In genomic region chr13:60736421-60737105, GRCm38 (mm10) we compare ENCODE assay signal across 14 mouse cellular contexts. TPM values are rescaled to one million over a fixed set of nuclear protein-coding genes. Genes with fewer than 3 reads are reported as not detected.
A peak's percentile ranks its signal among the peaks of the same experiment; 100 is the strongest.
DNase-seq lines count a peak whose midpoint lies in the region; ATAC-seq and TF ChIP-seq lines count a peak whose summit lies in the region.
"Had no signal": no experiment of that assay in that cellular context is flagged by ENCODE, and none has a peak within 500 bp of the region (broad histone marks: within the 10 kb centered on the region; RNA-seq: fewer than 3 reads in every experiment).

No protein-coding gene starts in this region.

- WGBS in kidney, postnatal 0 days: 55% methylated on average over 13 of the region's 13 CpGs
- WGBS in lung, adult 2 months: 58% methylated on average over 13 of the region's 13 CpGs

- peak overlapping the region; percentile 76 for H3K27ac ChIP-seq in kidney, postnatal 0 days
- H3K27ac ChIP-seq: forebrain, embryonic 12.5 days had no signal

- no peak for TF ChIP-seq POLR2A in lung, adult 2 months (IDR thresholded peaks at IDR 0.05; ENCODE audit: borderline replicate concordance, extremely low read depth, low read depth, low read length)

- peaks cover 9% of the 10 kb centered on the region; the same call in 1 of the 2 replicates for H3K36me3 ChIP-seq in kidney, postnatal 0 days (ENCODE audit: insufficient read depth, low read length)

- no peak overlapping the region for H3K9ac ChIP-seq in kidney, postnatal 0 days (ENCODE audit: low read depth, low read length)
- H3K9ac ChIP-seq: forebrain, embryonic 12.5 days had no signal

- no peak overlapping the region for H3K4me3 ChIP-seq in kidney, postnatal 0 days (replicated peaks; ENCODE audit: low read depth, low read length)
- no peak overlapping the region for H3K4me3 ChIP-seq in lung, adult 2 months (replicated peaks; ENCODE audit: extremely low read depth, low read depth, low read length)
- H3K4me3 ChIP-seq: forebrain, embryonic 12.5 days had no signal

- ATAC-seq in kidney, postnatal 0 days (replicated peaks; ENCODE audit: low FRiP score, low read depth): peak; percentile 76
- ATAC-seq: activated CD4-positive, CD25-positive, alpha-beta regulatory T cell, adult 4 months had no signal

- peaks cover 22% of the 10 kb centered on the region for H3K4me1 ChIP-seq in kidney, postnatal 0 days (replicated peaks; ENCODE audit: insufficient read depth, low read length)
- peaks cover 10% of the 10 kb centered on the region for H3K4me1 ChIP-seq in lung, adult 2 months (ENCODE audit: control insufficient read depth, insufficient read depth, low read length)

- no peak for TF ChIP-seq CTCF in kidney, postnatal 0 days (IDR thresholded peaks at IDR 0.05; ENCODE audit: low read depth)
- no peak for TF ChIP-seq CTCF in lung, adult 2 months (IDR thresholded peaks at IDR 0.05; ENCODE audit: insufficient read depth, low read length)

- H3K27me3 ChIP-seq in kidney, postnatal 0 days (ENCODE audit: insufficient read depth, low read length): no peaks in the 10 kb centered on the region
- H3K27me3 ChIP-seq: forebrain, embryonic 12.5 days had no signal

- H3K9me3 ChIP-seq in kidney, postnatal 0 days (replicated peaks; ENCODE audit: low read length): no peaks in the 10 kb centered on the region
- H3K9me3 ChIP-seq: forebrain, embryonic 12.5 days had no signal

- no peak overlapping the region for H3K4me2 ChIP-seq in kidney, postnatal 0 days (ENCODE audit: low read length)
- H3K4me2 ChIP-seq: forebrain, embryonic 12.5 days; heart, embryonic 11.5 days had no signal

- peak; percentile 51 for DNase-seq in retina, postnatal 1 day
- DNase-seq in retina, embryonic 14.5 days (ENCODE audit: low spot score): no peak
- peak; percentile 56 for DNase-seq in kidney, postnatal 0 days (ENCODE audit: low spot score)
- peak; percentile 63 for DNase-seq in lung, adult 2 months
- DNase-seq in heart, adult 8-10 months (ENCODE audit: low spot score): no peak
- no peak for DNase-seq in left cerebral cortex, adult 11 months (ENCODE audit: low spot score)
- DNase-seq in cerebellum, adult 9-10 months: no peak
- DNase-seq in thymus, postnatal 4 days: no peak
- DNase-seq: cerebellum, postnatal 14 days had no signal

RNA-seq across cellular contexts. Expression of gene BC051665, which starts 49.6 kb away (rescaled TPM):
- not detected in 2 replicates for polyA plus RNA-seq in kidney, postnatal 0 days (2015; fragmentation: Nextera tagmentation; extraction: Ambion mirVana)
- polyA plus RNA-seq in lung, adult 2 months (2012; rRNA removed): not detected in 2 replicates
- not detected for total RNA-seq in heart, adult 8-10 months (2022)
- total RNA-seq: layer of hippocampus, adult 18-20 months; megakaryocyte-erythroid progenitor cell, adult 5-6 weeks had no signal
- polyA plus RNA-seq: activated CD4-positive, CD25-positive, alpha-beta regulatory T cell, adult 4 months; forebrain, embryonic 12.5 days; heart, embryonic 11.5 days had no signal

Comparison
In these comparisons a context has a peak if more than half of its experiments do, and no peak if none do; other contexts are left out.
1. DNase-seq: peak in retina, postnatal 1 day (single experiment), kidney, postnatal 0 days (single experiment) and lung, adult 2 months (single experiment); none in retina, embryonic 14.5 days (single experiment), heart, adult 8-10 months (single experiment), left cerebral cortex, adult 11 months (single experiment), cerebellum, adult 9-10 months (single experiment) and thymus, postnatal 4 days (single experiment).